Mouse (Mus musculus) neural tube, embryonic 14.5 days (tissue): ENCODE data around the gene Urm1. TPM values are rescaled to one million over a fixed set of nuclear protein-coding genes. Genes with fewer than 3 reads are reported as not detected.
A peak's percentile ranks its signal among the peaks of the same experiment; 100 is the strongest.

Experiments
- ATAC-seq: fragments of 200-750 bp; cut with Nextera tagmentation; 2 replicates; pipeline ENCODE4 v1.8.0; 2017; ENCODE audit warnings: low read depth, mild to moderate bottlenecking, moderate TSS enrichment, moderate library complexity
- H3K27ac ChIP-seq: fragments of 300-500 bp; sonication (generic); 2 replicates; pipeline ENCODE4 v1.5.1; 2014; ENCODE audit warnings: low read depth, mild to moderate bottlenecking, control low read depth, low read length, moderate library complexity, mixed read lengths
- H3K27me3 ChIP-seq: fragments of 300-500 bp; sonication (generic); 2 replicates; pipeline ENCODE4 v1.6.1; 2014; ENCODE audit warnings: low read length; ENCODE audit not compliant: control insufficient read depth, insufficient read depth
- H3K36me3 ChIP-seq: fragments of 300-500 bp; sonication (generic); 2 replicates; pipeline ENCODE4 v1.6.1; 2014; ENCODE audit warnings: low read length, mixed read lengths; ENCODE audit not compliant: control insufficient read depth, insufficient read depth
- H3K4me1 ChIP-seq: fragments of 300-500 bp; sonication (generic); 2 replicates; pipeline ENCODE4 v1.6.1; 2014; ENCODE audit warnings: low read length; ENCODE audit not compliant: control insufficient read depth, insufficient read depth
- H3K4me2 ChIP-seq: fragments of 300-500 bp; sonication (generic); 2 replicates; pipeline ENCODE4 v1.6.1; 2014; ENCODE audit warnings: mild to moderate bottlenecking, low read depth, low read length, control low read depth
- H3K4me3 ChIP-seq: fragments of 300-500 bp; sonication (generic); 2 replicates; pipeline ENCODE4 v1.5.1; 2014; ENCODE audit warnings: low read depth, low read length, control low read depth, mixed read lengths
- H3K9ac ChIP-seq: fragments of 300-500 bp; sonication (generic); replicated peaks from 2 replicates; pipeline ENCODE4 v1.6.1; 2014; ENCODE audit warnings: low read depth, mild to moderate bottlenecking, control low read depth, low read length, mixed read lengths
- H3K9me3 ChIP-seq: fragments of 300-500 bp; sonication (generic); 2 replicates; pipeline ENCODE4 v1.6.1; 2016; ENCODE audit warnings: low read length; ENCODE audit not compliant: control insufficient read depth
- WGBS: fragments of 180-500 bp; shearing (Covaris S2); extraction: QIAGEN DNeasy Blood & Tissue Kit; methylation state at CpG from one replicate; pipeline ENCODE4 v1.1.7; 2014; 5-methylcytosine and 5-hydroxymethylcytosine counted together
- polyA plus RNA-seq: library from polyadenylated mRNA; unstranded; fragments of >200 nt; fragmentation: Nextera tagmentation; extraction: Ambion mirVana; gene quantifications from 2 replicates; pipeline ENCODE4 v1.2.1, GENCODE M21; 2014

Urm1 gene
- polyA plus RNA-seq, 1 experiment from 2014 or later = 21.8 TPM

DNA sequence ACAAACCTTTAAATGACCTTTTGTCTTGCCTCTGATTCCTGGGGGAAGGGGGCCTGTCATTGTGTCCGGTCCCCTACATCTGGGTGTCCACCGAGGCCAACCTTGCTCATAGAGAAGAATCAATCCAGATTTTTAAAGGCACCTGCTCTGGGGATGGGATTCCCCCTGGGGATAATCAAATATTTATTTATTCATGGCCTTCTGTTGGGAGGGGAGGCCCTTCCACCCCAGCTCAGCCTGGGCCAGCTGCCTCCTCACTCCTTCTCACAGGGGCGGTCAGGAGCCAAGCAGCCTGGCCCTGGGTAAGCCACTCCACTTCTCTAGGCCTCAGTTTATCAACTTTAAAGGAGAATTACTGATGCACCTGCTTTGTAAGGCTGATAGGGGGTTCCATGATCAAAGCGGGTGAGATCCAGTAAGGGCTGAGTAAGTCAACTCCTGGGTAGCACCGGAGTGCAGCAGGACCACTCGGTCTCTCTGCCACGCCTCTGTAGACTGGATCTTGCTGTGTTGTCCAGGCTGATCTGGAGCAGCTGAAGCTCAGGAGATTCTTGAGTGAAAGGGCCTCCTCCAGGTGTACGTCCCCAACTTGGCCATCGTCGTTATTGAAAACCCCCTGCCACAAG, 35.8 kb downstream of the Urm1 start:
- no peaks in the 10 kb centered on the region for H3K9me3 ChIP-seq
- no peak overlapping the region for H3K27ac ChIP-seq
- H3K4me2 ChIP-seq = no peak overlapping the region
- 20% methylated on average over 10 of the region's 10 CpGs for WGBS
- H3K4me1 ChIP-seq = peaks cover 14% of the 10 kb centered on the region; the same call in 1 of the 2 replicates
- H3K27me3 ChIP-seq = no peaks in the 10 kb centered on the region
- no peak for ATAC-seq
- no peaks in the 10 kb centered on the region for H3K36me3 ChIP-seq
- no peak overlapping the region for H3K4me3 ChIP-seq
- H3K9ac ChIP-seq = no peak overlapping the region

DNA sequence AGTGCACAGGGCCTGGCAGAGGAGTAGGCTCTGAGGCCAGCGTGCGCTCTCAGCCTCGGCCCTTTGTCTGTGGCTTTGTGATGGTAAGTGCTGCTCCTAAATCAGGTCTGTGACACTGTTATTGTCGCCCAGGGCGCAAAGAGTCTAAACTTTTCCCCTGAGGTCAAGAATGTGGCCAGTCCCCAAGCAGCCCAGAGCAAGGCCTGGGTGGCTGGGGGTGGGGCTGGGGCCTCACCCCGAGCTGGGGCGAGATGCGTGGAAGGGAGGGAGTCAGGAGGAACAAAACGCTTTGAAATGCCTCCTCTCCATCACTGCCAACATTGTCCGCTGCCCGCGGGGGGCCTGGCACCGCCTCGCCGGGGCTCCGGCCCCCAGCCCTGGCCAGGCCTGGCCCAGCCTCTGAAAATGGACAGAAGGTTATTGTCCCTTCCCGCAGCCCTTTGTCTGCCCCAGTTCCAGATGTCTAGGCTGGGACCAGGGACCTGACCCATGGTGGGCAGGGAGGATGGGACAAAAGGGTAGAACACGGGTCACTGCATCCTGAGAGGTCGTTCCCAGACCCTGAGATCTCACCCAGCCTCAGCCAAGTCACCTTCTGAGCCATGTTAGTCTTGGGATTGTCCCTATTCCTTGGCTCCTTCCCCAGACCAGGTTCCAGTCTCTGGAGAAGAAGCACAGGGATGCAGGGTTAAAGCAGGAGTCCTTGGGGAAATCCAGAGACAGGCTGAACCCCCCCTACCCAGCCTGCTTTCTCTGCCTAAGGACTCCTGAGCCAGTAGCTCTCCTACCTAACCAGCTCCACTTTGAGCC, 36.8 kb downstream of the Urm1 start:
- ATAC-seq = 0 out of 2 replicates have a peak, but pooled peaks have one; percentile 16
- H3K9me3 ChIP-seq = no peaks in the 10 kb centered on the region
- no peaks in the 10 kb centered on the region for H3K27me3 ChIP-seq
- no peak overlapping the region for H3K4me3 ChIP-seq
- H3K36me3 ChIP-seq = no peaks in the 10 kb centered on the region
- H3K4me2 ChIP-seq = no peak overlapping the region; the same call in 1 of the 2 replicates
- H3K27ac ChIP-seq = peak overlapping the region; percentile 45; the same call in 1 of the 2 replicates
- 6% methylated on average over 19 of the region's 19 CpGs for WGBS
- 0 out of 2 replicates have a peak overlapping the region, but pooled peaks have one; percentile 8 for H3K9ac ChIP-seq
- H3K4me1 ChIP-seq = peaks cover 14% of the 10 kb centered on the region; the same call in 1 of the 2 replicates

DNA sequence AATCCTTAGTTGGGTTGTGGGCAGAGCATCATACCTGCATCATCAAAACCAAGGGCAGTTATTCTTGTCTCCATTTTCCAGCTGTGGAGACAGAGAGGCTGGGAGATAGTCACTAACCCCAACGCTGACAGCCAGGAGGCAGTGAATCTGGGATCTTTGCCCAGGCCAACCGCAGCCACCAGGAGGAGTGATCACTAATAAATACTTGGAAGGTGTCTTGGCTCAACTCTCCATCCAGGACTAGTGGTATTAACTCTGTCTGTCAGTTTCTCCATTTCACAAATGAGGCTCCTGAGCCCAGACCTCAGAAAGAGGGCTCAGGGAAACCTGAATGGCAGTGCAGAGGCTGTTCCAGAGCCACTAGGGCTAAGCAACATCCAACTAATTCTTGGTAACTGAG, 37.5 kb downstream of the Urm1 start:
- Histone ChIP-seq H3K4me2 (no peak overlapping the region), H3K9me3 (no peaks in the 10 kb centered on the region), H3K4me1 (peaks cover 14% of the 10 kb centered on the region; the same call in 1 of the 2 replicates), H3K4me3 (no peak overlapping the region), H3K36me3 (no peaks in the 10 kb centered on the region), H3K27ac (no peak overlapping the region), H3K9ac (no peak overlapping the region), H3K27me3 (no peaks in the 10 kb centered on the region)
- ATAC-seq = no peak
- 4% methylated on average over 2 of the region's 2 CpGs for WGBS

DNA sequence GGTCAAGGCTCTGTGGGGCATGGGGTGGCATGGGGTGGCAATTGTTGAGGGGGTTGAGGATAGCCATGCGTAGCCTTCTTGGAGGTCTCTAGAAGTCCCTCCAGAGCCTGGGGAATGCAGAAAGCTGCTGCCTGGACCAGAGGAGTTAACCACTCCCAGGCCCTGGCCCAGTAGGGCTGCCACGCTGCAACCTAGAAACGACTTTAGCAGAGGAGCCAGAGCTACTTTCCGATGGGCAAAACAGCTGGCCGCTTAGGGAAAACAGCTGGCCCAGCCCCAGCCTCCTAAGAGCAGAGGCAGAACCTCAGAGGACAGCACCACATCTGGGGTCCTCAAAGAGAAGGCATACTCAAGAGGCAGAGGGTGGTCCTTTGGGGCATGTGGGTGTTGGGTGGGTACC, 38.1 kb downstream of the Urm1 start:
- peaks cover 14% of the 10 kb centered on the region; the same call in 1 of the 2 replicates for H3K4me1 ChIP-seq
- H3K27ac ChIP-seq = no peak overlapping the region
- H3K4me2 ChIP-seq = no peak overlapping the region
- no peak overlapping the region for H3K9ac ChIP-seq
- no peaks in the 10 kb centered on the region for H3K9me3 ChIP-seq
- 65% methylated on average over 5 of the region's 5 CpGs for WGBS
- no peaks in the 10 kb centered on the region for H3K36me3 ChIP-seq
- H3K27me3 ChIP-seq = no peaks in the 10 kb centered on the region
- no peak overlapping the region for H3K4me3 ChIP-seq
- no peak for ATAC-seq

DNA sequence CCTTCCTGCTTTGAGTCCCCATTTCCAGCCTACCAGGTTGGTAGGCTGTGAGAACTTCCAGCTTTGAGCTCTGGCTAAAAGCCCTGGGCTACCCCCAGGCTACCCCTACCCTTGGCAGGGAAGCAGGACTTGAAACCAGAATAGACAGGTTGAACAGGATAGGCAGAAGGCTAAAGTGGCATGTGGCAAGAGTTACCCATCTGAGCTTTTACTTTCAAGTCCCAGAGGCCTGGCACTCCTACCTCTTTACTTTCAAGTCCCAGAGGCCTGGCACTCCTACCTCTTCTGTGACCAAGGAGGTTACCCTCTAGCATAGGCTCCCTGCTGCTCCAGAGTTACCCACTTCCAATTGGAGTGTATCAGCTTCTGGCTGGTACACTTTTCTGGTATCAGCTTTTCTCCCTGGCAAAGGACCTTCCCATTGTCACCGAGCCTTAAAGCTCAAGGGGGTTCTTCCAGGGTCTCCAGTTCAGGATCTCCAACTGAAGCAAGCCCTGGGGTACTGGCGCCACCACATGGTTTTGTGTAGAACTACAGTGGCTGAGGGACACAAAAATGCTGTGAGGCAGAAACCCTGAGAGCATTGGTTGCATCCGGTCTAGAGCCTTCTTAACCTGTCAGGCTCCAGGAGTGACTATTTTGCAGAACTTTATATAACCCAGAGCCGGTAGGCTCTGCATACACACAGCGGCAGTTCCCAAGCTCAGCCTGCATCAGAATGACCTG, 39.0 kb downstream of the Urm1 start:
- no peak overlapping the region for H3K27ac ChIP-seq
- no peak for ATAC-seq
- H3K36me3 ChIP-seq = no peaks in the 10 kb centered on the region
- H3K4me1 ChIP-seq = peaks cover 11% of the 10 kb centered on the region; the same call in 1 of the 2 replicates
- H3K4me3 ChIP-seq = no peak overlapping the region
- no peak overlapping the region for H3K9ac ChIP-seq
- H3K27me3 ChIP-seq = no peaks in the 10 kb centered on the region
- H3K4me2 ChIP-seq = no peak overlapping the region
- H3K9me3 ChIP-seq = no peaks in the 10 kb centered on the region
- WGBS = 5% methylated on average over 5 of the region's 5 CpGs

DNA sequence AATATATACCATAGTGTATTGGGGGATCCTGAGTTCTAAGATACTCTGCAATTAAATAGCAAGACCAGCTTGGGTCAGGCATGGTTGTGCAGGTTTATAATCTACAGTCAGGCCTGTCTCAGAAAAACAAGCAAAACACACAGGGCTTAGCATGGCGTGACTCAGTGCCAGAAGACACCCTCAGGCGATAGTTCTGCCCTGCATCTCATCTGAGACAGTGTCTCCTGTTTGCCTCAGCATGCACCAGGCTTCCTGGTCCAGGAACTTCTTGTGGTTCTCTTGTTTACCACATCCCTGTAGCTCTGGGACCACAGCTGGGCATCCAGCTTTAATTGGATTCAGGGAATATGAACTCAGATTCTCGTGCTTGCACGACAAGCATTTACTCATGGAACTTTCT, 45.2 kb downstream of the Urm1 start:
- H3K9me3 ChIP-seq = no peaks in the 10 kb centered on the region
- no peak overlapping the region for H3K4me3 ChIP-seq
- ATAC-seq = no peak
- no peak overlapping the region for H3K9ac ChIP-seq
- H3K4me1 ChIP-seq = peaks cover 9% of the 10 kb centered on the region; the same call in 1 of the 2 replicates
- no peaks in the 10 kb centered on the region for H3K36me3 ChIP-seq
- H3K27ac ChIP-seq = no peak overlapping the region
- WGBS = 75% methylated on average over 4 of the region's 4 CpGs
- no peak overlapping the region for H3K4me2 ChIP-seq
- H3K27me3 ChIP-seq = no peaks in the 10 kb centered on the region

DNA sequence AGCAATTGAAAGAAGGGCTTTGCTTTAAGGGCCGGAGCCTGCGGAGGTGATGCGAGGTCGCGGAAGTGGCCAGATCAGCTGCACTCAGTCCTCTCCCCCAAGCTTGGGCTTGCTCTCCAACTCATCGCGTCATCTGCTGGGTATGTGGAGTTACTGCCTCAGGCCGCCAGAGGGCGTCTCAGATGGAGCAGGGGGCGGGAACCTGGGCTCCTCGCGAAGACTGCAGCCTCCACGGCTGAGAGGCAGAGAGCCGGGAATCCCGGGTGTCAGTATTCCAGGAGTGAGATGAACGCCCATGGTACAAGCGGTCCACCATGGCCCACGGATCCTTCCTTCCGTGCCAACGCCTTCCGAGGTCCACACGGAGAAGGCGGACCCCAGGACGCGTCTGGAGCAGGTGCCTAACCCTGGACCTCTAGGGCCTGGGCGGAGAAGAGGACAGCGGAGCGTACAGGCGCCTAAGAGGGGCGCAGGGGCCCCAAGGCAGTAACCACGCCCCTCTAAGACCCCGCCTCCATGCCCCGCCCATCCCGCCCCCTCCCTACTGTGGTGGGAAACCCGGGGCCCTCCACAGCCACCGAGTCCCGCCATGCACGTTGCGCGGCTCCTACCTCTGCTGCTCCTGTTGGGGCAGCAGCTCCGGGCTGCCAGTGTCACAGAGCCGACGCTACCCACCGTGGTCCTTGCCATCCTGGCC, 49.2 kb downstream of the Urm1 start, which contains the start of gene Cercam:
TSS of gene Cercam (plus strand) at position 216 of the 697 bp plus-strand sequence.
- Histone ChIP-seq H3K4me2 (peak within 1 kb of the TSS; percentile 72), H3K4me3 (peak within 1 kb of the TSS; percentile 40), H3K27me3 (no peaks in the 10 kb centered on the region), H3K4me1 (peaks cover 9% of the 10 kb centered on the region; the same call in 1 of the 2 replicates), H3K27ac (peak within 1 kb of the TSS; percentile 60), H3K9ac (peak within 1 kb of the TSS; percentile 56), H3K36me3 (0 out of 2 replicates have a peak, but pooled peaks cover 5% of the 10 kb centered on the region), H3K9me3 (no peaks in the 10 kb centered on the region)
- 1% methylated on average over 43 of the region's 44 CpGs for WGBS
- ATAC-seq = peak; percentile 93

DNA sequence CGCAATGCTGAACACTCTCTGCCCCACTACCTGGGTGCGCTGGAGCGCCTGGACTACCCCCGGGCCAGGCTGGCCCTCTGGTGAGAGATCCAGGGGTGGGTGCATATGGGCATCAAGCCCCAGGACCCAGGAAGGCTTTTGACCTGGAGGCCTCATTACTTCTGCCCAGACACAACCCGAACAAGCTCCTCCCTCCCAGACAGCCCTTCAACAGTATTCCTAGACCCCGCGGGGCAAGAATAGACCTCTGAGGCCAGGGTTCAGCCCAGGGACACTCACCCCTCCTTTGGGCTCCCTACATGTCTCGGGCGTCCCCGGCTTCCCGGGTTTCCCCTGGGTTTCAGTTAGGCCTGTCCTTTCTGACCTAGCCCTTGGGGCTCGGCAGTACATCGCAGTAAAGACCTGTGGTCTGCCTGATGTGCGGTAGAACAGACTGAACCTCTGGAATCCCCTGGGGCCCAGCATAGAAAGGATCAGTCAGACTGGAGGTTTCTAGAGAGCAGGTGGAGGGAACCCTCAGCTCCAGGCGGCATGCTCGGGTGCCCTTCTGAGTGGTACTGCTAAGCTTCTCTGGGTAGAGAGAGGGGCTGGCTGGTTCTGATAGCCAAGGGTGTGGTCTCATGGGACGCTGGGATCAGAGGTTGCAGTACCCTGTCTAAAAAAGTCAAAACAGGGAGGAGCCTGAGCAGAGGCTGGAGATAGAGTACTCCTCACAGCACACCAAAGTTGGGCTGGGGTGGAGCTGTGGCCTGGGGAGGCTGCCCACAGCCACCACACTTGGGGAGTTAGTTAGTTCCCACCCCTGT, 50.0 kb downstream of the Urm1 start:
- WGBS = 2% methylated on average over 17 of the region's 17 CpGs
- Histone ChIP-seq H3K27me3 (no peaks in the 10 kb centered on the region), H3K27ac (peak overlapping the region; percentile 34), H3K9me3 (no peaks in the 10 kb centered on the region), H3K9ac (peak overlapping the region; percentile 56), H3K4me3 (peak overlapping the region; percentile 40), H3K4me2 (peak overlapping the region; percentile 72), H3K36me3 (0 out of 2 replicates have a peak, but pooled peaks cover 5% of the 10 kb centered on the region), H3K4me1 (peaks cover 9% of the 10 kb centered on the region; the same call in 1 of the 2 replicates)
- peak; percentile 28; the same call in 1 of the 2 replicates for ATAC-seq
